Mouse (Mus musculus): ENCODE measurements around the gene Tlr6. TPM values are rescaled to one million over a fixed set of nuclear protein-coding genes. Genes with fewer than 3 reads are reported as not detected.

The Tlr6 gene
- polyA plus RNA-seq (2016; fragmentation: Nextera tagmentation; extraction: Ambion mirVana), result 0.44 and 0.54 TPM in 2 replicates

DNA sequence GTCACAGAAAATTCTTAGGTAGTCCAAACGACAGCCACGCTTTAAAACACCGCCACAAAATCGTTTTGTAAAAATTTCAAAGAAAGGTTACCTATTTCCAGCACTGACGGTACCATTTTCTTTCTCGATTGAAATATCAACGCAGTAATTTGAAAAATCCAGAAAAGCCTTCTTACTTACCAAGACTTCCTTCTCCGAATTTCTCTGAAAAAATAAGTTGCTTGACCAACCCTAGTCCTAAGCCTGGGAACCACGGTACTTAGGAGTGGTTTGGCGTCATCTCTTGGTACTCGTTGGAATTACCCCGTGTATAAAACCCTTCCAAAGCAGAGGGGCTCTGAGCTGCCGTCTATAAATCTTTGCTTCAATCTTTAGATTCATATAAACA, at the start of gene Tlr6:
Gene Tlr6, minus strand, starts transcription at position 255 of the 388 bp plus-strand sequence.
- no peak within 1 kb of the TSS for H3K4me3 ChIP-seq

DNA sequence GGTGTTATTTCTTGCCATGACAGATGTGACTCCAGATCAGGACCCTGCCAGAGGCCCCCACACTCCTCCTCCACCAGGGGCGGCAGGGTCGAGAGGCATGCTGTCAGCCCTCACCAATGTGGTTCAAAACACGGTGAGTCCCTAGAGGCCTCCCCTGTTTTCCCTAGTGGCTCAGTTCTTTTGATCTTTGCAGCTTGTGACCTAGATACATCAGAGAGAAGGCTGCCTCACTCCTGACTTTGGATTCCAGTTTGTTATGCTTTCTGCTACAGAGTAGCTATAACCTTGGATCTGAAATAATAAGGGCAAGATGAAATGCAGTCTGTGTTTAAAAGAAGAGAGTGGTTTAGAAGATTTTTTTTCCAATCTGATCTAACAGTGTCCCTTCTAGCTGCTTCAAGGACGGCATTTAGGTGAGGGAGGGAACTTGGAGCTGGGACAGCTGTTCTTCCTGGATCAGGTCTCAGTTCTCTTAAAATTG, 46.2 kb upstream of the Tlr6 start:
- Histone ChIP-seq H3K4me3 (no peak overlapping the region), H3K9ac (no peak overlapping the region), H3K4me2 (no peak overlapping the region), H3K9me3 (replicated peaks) (no peaks in the 10 kb centered on the region), H3K27me3 (replicated peaks) (no peaks in the 10 kb centered on the region), H3K4me1 (no peaks in the 10 kb centered on the region), H3K36me3 (peaks cover 33% of the 10 kb centered on the region), H3K27ac (no peak overlapping the region)
- 39% methylated on average over 4 of the region's 4 CpGs for WGBS (ENCODE audit: insufficient replicate concordance)
- no peak for ATAC-seq

More for the DNA sequence above, at the start of gene Tlr6:
- Histone ChIP-seq H3K27me3 (replicated peaks) (no peaks in the 10 kb centered on the region), H3K27ac (no peak within 1 kb of the TSS), H3K4me2 (peak within 1 kb of the TSS; percentile 12; the same call in 1 of the 2 replicates), H3K36me3 (no peaks in the 10 kb centered on the region), H3K9ac (no peak within 1 kb of the TSS), H3K9me3 (replicated peaks) (no peaks in the 10 kb centered on the region), H3K4me1 (no peaks in the 10 kb centered on the region)
- ATAC-seq, result no peak
- 59% methylated on average over 13 of the region's 13 CpGs for WGBS (ENCODE audit: insufficient replicate concordance)

- no peak overlapping the region for H3K9ac ChIP-seq
- H3K4me3 ChIP-seq, result no peak overlapping the region
- no peak overlapping the region for H3K27ac ChIP-seq
- H3K9me3 ChIP-seq (replicated peaks), result no peaks in the 10 kb centered on the region
- peaks cover 26% of the 10 kb centered on the region for H3K36me3 ChIP-seq
- H3K27me3 ChIP-seq (replicated peaks), result no peaks in the 10 kb centered on the region
- H3K4me1 ChIP-seq, result no peaks in the 10 kb centered on the region
- ATAC-seq, result no peak
- 75% methylated on average over 4 of the region's 4 CpGs for WGBS (ENCODE audit: insufficient replicate concordance)
- no peak overlapping the region for H3K4me2 ChIP-seq
Observed at GRCm38 (mm10) chr5:65005251-65005650, 45.4 kb upstream of the Tlr6 start.

DNA sequence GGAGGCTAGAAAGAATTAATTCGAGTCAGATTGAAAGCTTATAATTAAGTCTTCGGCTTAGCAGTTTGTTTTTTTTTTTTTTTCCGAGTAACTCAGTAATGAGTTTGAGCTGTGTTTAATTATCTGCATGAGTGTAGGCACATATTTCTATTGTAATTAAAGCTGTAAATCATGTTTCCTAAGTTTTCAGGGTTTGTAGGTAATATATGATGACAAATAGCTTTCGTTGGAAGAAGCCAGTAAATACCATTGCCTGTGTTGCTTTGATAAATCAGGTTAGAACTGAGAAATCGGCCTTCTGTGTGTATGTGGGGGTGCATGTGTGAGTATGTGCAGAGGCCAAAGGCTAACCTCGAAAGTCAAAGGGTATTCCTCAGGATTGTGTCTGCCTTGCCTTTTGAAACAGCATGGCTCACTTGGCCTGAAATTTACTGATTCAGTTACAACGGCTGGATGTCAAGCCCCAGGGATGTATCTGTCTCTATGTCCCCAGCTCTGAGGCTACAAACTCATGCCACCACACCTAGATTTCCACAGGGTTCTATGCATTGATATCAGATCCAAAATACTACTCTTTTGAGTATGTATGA, 44.1 kb upstream of the Tlr6 start:
- Histone ChIP-seq H3K9ac (no peak overlapping the region), H3K36me3 (peaks cover 14% of the 10 kb centered on the region), H3K9me3 (replicated peaks) (no peaks in the 10 kb centered on the region), H3K27ac (no peak overlapping the region), H3K4me2 (no peak overlapping the region), H3K4me3 (no peak overlapping the region), H3K27me3 (replicated peaks) (no peaks in the 10 kb centered on the region), H3K4me1 (no peaks in the 10 kb centered on the region)
- 62% methylated on average over 7 of the region's 7 CpGs for WGBS (ENCODE audit: insufficient replicate concordance)
- ATAC-seq, result no peak

GRCm38 (mm10) chr5:65002940-65003824, 43.3 kb upstream of the Tlr6 start:
- H3K4me1 ChIP-seq, result no peaks in the 10 kb centered on the region
- 61% methylated on average over 10 of the region's 10 CpGs for WGBS (ENCODE audit: insufficient replicate concordance)
- H3K36me3 ChIP-seq, result peaks cover 10% of the 10 kb centered on the region; the same call in 1 of the 2 replicates
- H3K9me3 ChIP-seq (replicated peaks), result no peaks in the 10 kb centered on the region
- no peak for ATAC-seq
- H3K4me2 ChIP-seq, result no peak overlapping the region
- no peak overlapping the region for H3K9ac ChIP-seq
- H3K27me3 ChIP-seq (replicated peaks), result no peaks in the 10 kb centered on the region
- no peak overlapping the region for H3K4me3 ChIP-seq
- no peak overlapping the region for H3K27ac ChIP-seq

DNA sequence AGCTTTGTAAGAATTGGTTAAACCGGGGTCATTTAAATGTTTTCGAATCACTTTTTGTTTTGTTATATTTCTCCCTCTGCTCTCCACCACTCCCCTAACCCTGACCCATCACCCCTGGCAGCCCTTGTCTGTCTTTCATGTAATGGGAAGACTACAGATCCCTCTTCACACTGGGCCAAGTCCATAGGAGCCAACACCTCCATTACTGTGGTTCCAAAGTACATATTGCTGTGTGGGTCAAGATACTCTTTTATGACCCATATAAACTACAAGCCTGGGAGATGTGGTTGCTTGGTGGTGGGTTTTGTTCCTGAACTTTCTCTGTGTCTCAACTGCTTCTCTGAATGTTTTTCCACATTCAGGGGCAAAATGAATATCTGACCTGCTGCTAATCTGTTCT, 35.5 kb upstream of the Tlr6 start:
- Histone ChIP-seq H3K4me3 (no peak overlapping the region), H3K36me3 (peaks cover 12% of the 10 kb centered on the region; the same call in 1 of the 2 replicates), H3K4me1 (no peaks in the 10 kb centered on the region), H3K4me2 (no peak overlapping the region), H3K9ac (no peak overlapping the region), H3K9me3 (replicated peaks) (no peaks in the 10 kb centered on the region), H3K27me3 (replicated peaks) (no peaks in the 10 kb centered on the region), H3K27ac (no peak overlapping the region)
- no peak for ATAC-seq
- WGBS (ENCODE audit: insufficient replicate concordance), result 87% methylated on average over 2 of the region's 2 CpGs

GRCm38 (mm10) chr5:64992540-64992939, 32.6 kb upstream of the Tlr6 start:
- Histone ChIP-seq H3K4me2 (no peak overlapping the region), H3K4me3 (no peak overlapping the region)
- no peak for ATAC-seq

DNA sequence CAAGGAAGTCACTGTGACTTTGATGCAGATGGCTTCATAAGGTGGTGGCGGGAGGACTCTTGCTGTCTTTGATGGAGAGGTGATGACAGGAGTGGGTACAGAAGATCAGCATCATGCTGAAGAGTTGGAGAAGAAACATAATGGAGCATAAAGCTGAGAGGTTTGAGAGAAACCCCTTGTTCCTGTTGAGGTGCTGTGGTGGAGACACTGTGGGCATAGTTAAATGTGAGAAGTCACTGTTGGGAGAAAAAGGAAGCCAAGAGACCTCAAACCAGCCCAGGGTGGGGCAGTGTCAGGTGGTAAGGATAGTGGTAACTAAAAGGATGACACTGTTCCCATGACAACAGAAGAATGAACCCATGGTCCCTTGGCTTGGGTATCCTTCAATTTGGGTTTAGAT, 30.0 kb upstream of the Tlr6 start:
- 65% methylated on average over 1 of the region's 1 CpGs for WGBS (ENCODE audit: insufficient replicate concordance)

More at GRCm38 (mm10) chr5:64992540-64992939, 32.6 kb upstream of the Tlr6 start:
- H3K27me3 ChIP-seq (replicated peaks), result no peaks in the 10 kb centered on the region
- H3K36me3 ChIP-seq, result peaks cover 7% of the 10 kb centered on the region; the same call in 1 of the 2 replicates
- H3K9me3 ChIP-seq (replicated peaks), result no peaks in the 10 kb centered on the region
- no peaks in the 10 kb centered on the region for H3K4me1 ChIP-seq
- WGBS (ENCODE audit: insufficient replicate concordance), result 62% methylated on average over 8 of the region's 8 CpGs
- no peak overlapping the region for H3K27ac ChIP-seq
- H3K9ac ChIP-seq, result no peak overlapping the region

GRCm38 (mm10) chr5:64985971-64986370, 26.1 kb upstream of the Tlr6 start:
- Histone ChIP-seq H3K9ac (no peak overlapping the region), H3K27ac (no peak overlapping the region), H3K36me3 (peaks cover 37% of the 10 kb centered on the region), H3K9me3 (replicated peaks) (no peaks in the 10 kb centered on the region), H3K27me3 (replicated peaks) (no peaks in the 10 kb centered on the region), H3K4me1 (no peaks in the 10 kb centered on the region), H3K4me2 (no peak overlapping the region), H3K4me3 (no peak overlapping the region)
- no peak for ATAC-seq
- WGBS (ENCODE audit: insufficient replicate concordance), result 37% methylated on average over 7 of the region's 7 CpGs

More for the DNA sequence above, 30.0 kb upstream of the Tlr6 start:
- peaks cover 12% of the 10 kb centered on the region; the same call in 1 of the 2 replicates for H3K36me3 ChIP-seq
- H3K27ac ChIP-seq, result no peak overlapping the region
- H3K9me3 ChIP-seq (replicated peaks), result no peaks in the 10 kb centered on the region
- no peaks in the 10 kb centered on the region for H3K4me1 ChIP-seq
- no peak overlapping the region for H3K4me2 ChIP-seq
- no peak for ATAC-seq
- H3K27me3 ChIP-seq (replicated peaks), result no peaks in the 10 kb centered on the region
- H3K9ac ChIP-seq, result no peak overlapping the region
- no peak overlapping the region for H3K4me3 ChIP-seq

GRCm38 (mm10) chr5:64977128-64977527, 17.2 kb upstream of the Tlr6 start:
- no peak overlapping the region for H3K4me3 ChIP-seq
- no peak overlapping the region for H3K27ac ChIP-seq
- H3K27me3 ChIP-seq (replicated peaks), result 0 out of 2 replicates have a peak, but pooled peaks cover 4% of the 10 kb centered on the region
- no peaks in the 10 kb centered on the region for H3K4me1 ChIP-seq
- H3K9ac ChIP-seq, result no peak overlapping the region
- WGBS (ENCODE audit: insufficient replicate concordance), result 63% methylated on average over 8 of the region's 8 CpGs
- no peak overlapping the region for H3K4me2 ChIP-seq
- ATAC-seq, result no peak
- peaks cover 17% of the 10 kb centered on the region; the same call in 1 of the 2 replicates for H3K36me3 ChIP-seq
- H3K9me3 ChIP-seq (replicated peaks), result no peaks in the 10 kb centered on the region

DNA sequence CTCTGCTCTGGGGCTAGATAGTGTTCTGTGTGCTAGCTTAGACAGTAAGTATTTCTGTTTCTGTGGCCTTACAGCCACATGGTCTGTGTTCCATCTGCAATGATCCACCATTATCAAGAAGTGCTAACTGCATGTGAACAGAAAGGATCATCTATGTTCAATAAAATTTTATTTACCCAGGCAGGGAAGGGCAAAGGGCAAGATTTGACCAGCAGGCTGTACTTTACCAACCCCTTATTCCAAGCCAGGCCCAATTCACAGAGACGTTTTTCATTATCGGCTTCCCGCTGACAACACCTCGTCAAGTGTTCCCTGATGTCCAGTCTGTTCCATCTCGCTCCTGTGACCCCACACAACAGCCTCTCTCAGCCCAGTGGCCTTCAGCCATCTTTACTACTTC, 15.2 kb upstream of the Tlr6 start:
- no peak for ATAC-seq
- Histone ChIP-seq H3K4me3 (no peak overlapping the region), H3K27ac (no peak overlapping the region), H3K4me1 (peaks cover 2% of the 10 kb centered on the region; the same call in 1 of the 2 replicates), H3K9me3 (replicated peaks) (no peaks in the 10 kb centered on the region), H3K9ac (no peak overlapping the region), H3K4me2 (no peak overlapping the region), H3K27me3 (replicated peaks) (peaks cover 20% of the 10 kb centered on the region), H3K36me3 (peaks cover 5% of the 10 kb centered on the region; the same call in 1 of the 2 replicates)
- 70% methylated on average over 5 of the region's 5 CpGs for WGBS (ENCODE audit: insufficient replicate concordance)

Data from liver, embryonic 12.5 days (tissue).